ENCODE assay signal across 8 mouse cellular contexts in genomic region chr1:74415143-74415542, GRCm38 (mm10). TPM values are rescaled to one million over a fixed set of nuclear protein-coding genes. Genes with fewer than 3 reads are reported as not detected.
A peak's percentile ranks its signal among the peaks of the same experiment; 100 is the strongest.
DNase-seq lines count a peak whose midpoint lies in the region; ATAC-seq and TF ChIP-seq lines count a peak whose summit lies in the region.

No protein-coding gene starts in this region.

- no peak overlapping the region for H3K4me3 ChIP-seq in forebrain, embryonic 10.5 days
- H3K4me3 ChIP-seq in forebrain, embryonic 16.5 days (replicated peaks; ENCODE audit: low read length), result no peak overlapping the region
- no peak overlapping the region for H3K4me3 ChIP-seq in ES-E14 (ENCODE audit: insufficient read depth in 1 of 2, low read depth in 1 of 2, low read length in 2 of 2, poor library complexity in 1 of 2, severe bottlenecking in 1 of 2)
- no peak overlapping the region for H3K4me3 ChIP-seq in liver, embryonic 13.5 days (replicated peaks)
- H3K4me3 ChIP-seq in heart, adult 2 months, result no peak overlapping the region

- DNase-seq in forebrain, embryonic 10.5 days (ENCODE audit: extremely low spot score, low spot score), result peak; percentile 48
- peak; percentile 41 for DNase-seq in ES-E14 (ENCODE audit: low read depth, low spot score)
- peak; percentile 38 for DNase-seq in gastrocnemius, postnatal 25 days
- DNase-seq in liver, embryonic 13.5 days, result peak; percentile 32
- DNase-seq in B cell, adult 2 months, result no peak
- no peak for DNase-seq in layer of hippocampus, adult 18-20 months (ENCODE audit: low spot score in 2 of 2)
- no peak for DNase-seq in heart, adult 2 months

- peaks cover 17% of the 10 kb centered on the region for H3K4me1 ChIP-seq in forebrain, embryonic 10.5 days
- H3K4me1 ChIP-seq in forebrain, embryonic 16.5 days (replicated peaks; ENCODE audit: control insufficient read depth, insufficient read depth, low read length), result no peaks in the 10 kb centered on the region
- peaks cover 5 to 13% of the 10 kb centered on the region in 2 experiments; a peak in 1 of 4 replicates for H3K4me1 ChIP-seq in ES-E14 (ENCODE audit: control insufficient read depth in 2 of 2, insufficient read depth in 2 of 2, low read length in 2 of 2, poor library complexity in 1 of 2)
- H3K4me1 ChIP-seq in liver, embryonic 13.5 days (replicated peaks), result peaks cover 17% of the 10 kb centered on the region
- peaks cover 2% of the 10 kb centered on the region for H3K4me1 ChIP-seq in heart, adult 2 months (ENCODE audit: control insufficient read depth, insufficient read depth, low read length)

- intact Hi-C loops in heart, adult 2 months (cut with DNase I), result no loop called here

- H3K27ac ChIP-seq in forebrain, embryonic 10.5 days, result no peak overlapping the region
- no peak overlapping the region for H3K27ac ChIP-seq in forebrain, embryonic 16.5 days (ENCODE audit: low read length)
- no peak overlapping the region for H3K27ac ChIP-seq in ES-E14 (ENCODE audit: insufficient read depth, low read depth, low read length, poor library complexity, severe bottlenecking)
- peak overlapping the region; percentile 40 for H3K27ac ChIP-seq in liver, embryonic 13.5 days
- no peak overlapping the region for H3K27ac ChIP-seq in heart, adult 2 months

- 44% methylated on average over 4 of the region's 4 CpGs for WGBS in forebrain, embryonic 10.5 days
- WGBS in forebrain, embryonic 16.5 days, result 45% methylated on average over 4 of the region's 4 CpGs
- 30% methylated on average over 4 of the region's 4 CpGs for WGBS in liver, embryonic 13.5 days (ENCODE audit: insufficient replicate concordance)
- 36% methylated on average over 4 of the region's 4 CpGs for WGBS in heart, adult 2 months

- H3K27me3 ChIP-seq in forebrain, embryonic 10.5 days (ENCODE audit: poor library complexity, severe bottlenecking), result no peaks in the 10 kb centered on the region
- H3K27me3 ChIP-seq in forebrain, embryonic 16.5 days (replicated peaks; ENCODE audit: control insufficient read depth, insufficient read depth, low read length), result no peaks in the 10 kb centered on the region
- H3K27me3 ChIP-seq in liver, embryonic 13.5 days, result 0 out of 2 replicates have a peak, but pooled peaks cover 3% of the 10 kb centered on the region
- no peaks in the 10 kb centered on the region for H3K27me3 ChIP-seq in heart, adult 2 months (ENCODE audit: control insufficient read depth, insufficient read depth, low read length)

- no peak for TF ChIP-seq POLR2A in heart, adult 2 months (IDR thresholded peaks at IDR 0.05; ENCODE audit: insufficient read depth, low read depth, low read length)

- H3K4me2 ChIP-seq in forebrain, embryonic 16.5 days (ENCODE audit: low read length), result no peak overlapping the region
- H3K4me2 ChIP-seq in liver, embryonic 13.5 days, result no peak overlapping the region

- no peak for ATAC-seq in forebrain, embryonic 16.5 days
- ATAC-seq in liver, embryonic 13.5 days (ENCODE audit: low read depth), result peak; percentile 81

- H3K9me3 ChIP-seq in forebrain, embryonic 10.5 days, result no peaks in the 10 kb centered on the region
- no peaks in the 10 kb centered on the region for H3K9me3 ChIP-seq in forebrain, embryonic 16.5 days (ENCODE audit: control insufficient read depth, low read length)
- H3K9me3 ChIP-seq in ES-E14 (ENCODE audit: control insufficient read depth, insufficient read depth, low read depth, low read length), result no peaks in the 10 kb centered on the region
- peaks cover 10% of the 10 kb centered on the region; the same call in 1 of the 2 replicates for H3K9me3 ChIP-seq in liver, embryonic 13.5 days (replicated peaks)

- in situ Hi-C loops in ES-E14 (cut with MboI; ENCODE audit: low sequenced_read_pairs in 2 of 2, unreplicated experiment in 2 of 2), result no loop called here

- no peak for TF ChIP-seq EP300 in heart, adult 2 months (IDR thresholded peaks at IDR 0.05; ENCODE audit: insufficient read depth, low read depth, low read length)

- no peak for TF ChIP-seq CTCF in heart, adult 2 months (IDR thresholded peaks at IDR 0.05)

- no peaks in the 10 kb centered on the region for H3K36me3 ChIP-seq in forebrain, embryonic 10.5 days (replicated peaks)
- no peaks in the 10 kb centered on the region for H3K36me3 ChIP-seq in forebrain, embryonic 16.5 days (ENCODE audit: control insufficient read depth, insufficient read depth)
- no peaks in the 10 kb centered on the region for H3K36me3 ChIP-seq in ES-E14 (ENCODE audit: control insufficient read depth, insufficient read depth, low read length, poor library complexity, severe bottlenecking)
- no peaks in the 10 kb centered on the region for H3K36me3 ChIP-seq in liver, embryonic 13.5 days
- H3K36me3 ChIP-seq in heart, adult 2 months (ENCODE audit: control insufficient read depth, insufficient read depth, low read length), result no peaks in the 10 kb centered on the region

- H3K79me2 ChIP-seq in heart, adult 2 months (replicated peaks; ENCODE audit: control insufficient read depth, insufficient read depth, low read length), result no peaks in the 10 kb centered on the region

- H3K9ac ChIP-seq in forebrain, embryonic 16.5 days (replicated peaks; ENCODE audit: low read depth, low read length), result no peak overlapping the region
- H3K9ac ChIP-seq in ES-E14 (ENCODE audit: insufficient read depth, low read depth, low read length, poor library complexity, severe bottlenecking), result no peak overlapping the region
- no peak overlapping the region for H3K9ac ChIP-seq in liver, embryonic 13.5 days
- no peak overlapping the region for H3K9ac ChIP-seq in heart, adult 2 months (ENCODE audit: low read depth, low read length)

TF ChIP-seq in ES-E14, 5 proteins besides CTCF, POLR2A, EP300 and RAD21:
- TF ChIP-seq ZC3H11A (IDR thresholded peaks at IDR 0.05; ENCODE audit: borderline replicate concordance, low read depth, low read length) (no peak), ZNF384 (IDR thresholded peaks at IDR 0.05; ENCODE audit: low read depth, low read length) (no peak), HCFC1 (IDR thresholded peaks at IDR 0.05; ENCODE audit: borderline replicate concordance, insufficient read depth, low read length) (no peak), MAFK (IDR thresholded peaks at IDR 0.05; ENCODE audit: insufficient read depth, low read depth, low read length) (no peak), CHD2 (IDR thresholded peaks at IDR 0.05; ENCODE audit: low read depth, low read length) (no peak)
TF ChIP-seq in ES-E14: peak in this region for 0.

RNA-seq across cellular contexts. Expression of gene Vil1, which starts 6.0 kb away (rescaled TPM):
- polyA plus RNA-seq in forebrain, embryonic 10.5 days (2016; fragmentation: Nextera tagmentation; extraction: Ambion mirVana), result 0.12 and 0.17 TPM in 2 replicates
- polyA plus RNA-seq in forebrain, embryonic 16.5 days (2015; fragmentation: Nextera tagmentation; extraction: Ambion mirVana), result 0.27 and 0.42 TPM in 2 replicates
- total RNA-seq in ES-E14 (2012; rRNA removed), result 1.2 and 1.4 TPM in 2 replicates
- under 1 TPM in 1 of 2 experiments, not detected in 1; 0.13 TPM for total RNA-seq in gastrocnemius, postnatal 25 days (2021)
- 0.62 and 0.90 TPM in 2 replicates for polyA plus RNA-seq in liver, embryonic 13.5 days (2015; fragmentation: Nextera tagmentation; extraction: Ambion mirVana)
- under 1 TPM; 0.32 to 0.36 TPM for total RNA-seq in layer of hippocampus, adult 18-20 months (2021)
- total RNA-seq in heart, adult 2 months (2021), result under 1 TPM; 0.80 to 0.97 TPM
- polyA plus RNA-seq in heart, adult 2 months (2012; rRNA removed), result 0.27 and 0.29 TPM in 2 replicates

RNA-seq across cellular contexts. Expression of gene Ctdsp1, which starts 23.8 kb away (rescaled TPM):
- polyA plus RNA-seq in forebrain, embryonic 10.5 days (2016; fragmentation: Nextera tagmentation; extraction: Ambion mirVana), result 38.0 and 38.2 TPM in 2 replicates
- polyA plus RNA-seq in forebrain, embryonic 16.5 days (2015; fragmentation: Nextera tagmentation; extraction: Ambion mirVana), result 18.6 and 20.0 TPM in 2 replicates
- 17.3 and 17.9 TPM in 2 replicates for total RNA-seq in ES-E14 (2012; rRNA removed)
- total RNA-seq in gastrocnemius, postnatal 25 days (2021), result 10 to 100 TPM; 82.7 to 82.9 TPM
- polyA plus RNA-seq in liver, embryonic 13.5 days (2015; fragmentation: Nextera tagmentation; extraction: Ambion mirVana), result 33.1 and 35.6 TPM in 2 replicates
- total RNA-seq in layer of hippocampus, adult 18-20 months (2021), result 10 to 100 TPM; 28.9 to 29.1 TPM
- 100 to 1,000 TPM; 122 to 137 TPM for total RNA-seq in heart, adult 2 months (2021)
- polyA plus RNA-seq in heart, adult 2 months (2012; rRNA removed), result 122 and 127 TPM in 2 replicates

RNA-seq across cellular contexts. Expression of gene Slc11a1, which starts 40.1 kb away (rescaled TPM):
- 2.7 and 2.9 TPM in 2 replicates for polyA plus RNA-seq in forebrain, embryonic 10.5 days (2016; fragmentation: Nextera tagmentation; extraction: Ambion mirVana)
- polyA plus RNA-seq in forebrain, embryonic 16.5 days (2015; fragmentation: Nextera tagmentation; extraction: Ambion mirVana), result 1.2 and 1.5 TPM in 2 replicates
- total RNA-seq in ES-E14 (2012; rRNA removed), result 19.9 and 44.4 TPM in 2 replicates
- total RNA-seq in gastrocnemius, postnatal 25 days (2021), result 1 to 10 TPM; 2.9 to 3.2 TPM
- polyA plus RNA-seq in liver, embryonic 13.5 days (2015; fragmentation: Nextera tagmentation; extraction: Ambion mirVana), result 9.6 and 10.0 TPM in 2 replicates
- 1 to 10 TPM; 3.2 to 4.5 TPM for total RNA-seq in layer of hippocampus, adult 18-20 months (2021)
- 1 to 10 TPM; 5.2 to 5.8 TPM for total RNA-seq in heart, adult 2 months (2021)
- polyA plus RNA-seq in heart, adult 2 months (2012; rRNA removed), result 12.3 and 13.0 TPM in 2 replicates

RNA-seq across cellular contexts. Expression of gene Catip, which starts 53.2 kb away (rescaled TPM):
- 0.12 and 0.34 TPM in 2 replicates for polyA plus RNA-seq in forebrain, embryonic 10.5 days (2016; fragmentation: Nextera tagmentation; extraction: Ambion mirVana)
- 1.0 and 1.2 TPM in 2 replicates for polyA plus RNA-seq in forebrain, embryonic 16.5 days (2015; fragmentation: Nextera tagmentation; extraction: Ambion mirVana)
- 7.3 and 9.1 TPM in 2 replicates for total RNA-seq in ES-E14 (2012; rRNA removed)
- not detected for total RNA-seq in gastrocnemius, postnatal 25 days (2021)
- 0.08 and 0.13 TPM in 2 replicates for polyA plus RNA-seq in liver, embryonic 13.5 days (2015; fragmentation: Nextera tagmentation; extraction: Ambion mirVana)
- 1 to 10 TPM; 1.0 to 1.2 TPM for total RNA-seq in layer of hippocampus, adult 18-20 months (2021)
- total RNA-seq in heart, adult 2 months (2021), result under 1 TPM; 0.29 to 0.34 TPM
- polyA plus RNA-seq in heart, adult 2 months (2012; rRNA removed), result 1.1 and 2.3 TPM in 2 replicates

Comparison
In these comparisons a context has a peak if more than half of its experiments do, and no peak if none do; other contexts are left out.
1. DNase-seq: peak in forebrain, embryonic 10.5 days (single experiment), ES-E14 (single experiment), gastrocnemius, postnatal 25 days (single experiment) and liver, embryonic 13.5 days (single experiment); none in B cell, adult 2 months (0 of 2), layer of hippocampus, adult 18-20 months (0 of 2) and heart, adult 2 months (0 of 2).